Mouse (Mus musculus) ES-E14 (cell line): ENCODE measurements around the gene Ankrd45. TPM values are rescaled to one million over a fixed set of nuclear protein-coding genes. Genes with fewer than 3 reads are reported as not detected.

Experiments
- DNase-seq: peaks from one replicate; pipeline ENCODE4 v3.0.0-alpha.2; 2013; ENCODE audit warnings: low read depth, low spot score
- H3K27ac ChIP-seq: 2 replicates; pipeline ENCODE4 v1.5.1; 2012; ENCODE audit warnings: low read depth, mild to moderate bottlenecking, low read length, moderate library complexity, mixed read lengths; ENCODE audit not compliant: poor library complexity, insufficient read depth, severe bottlenecking
- H3K36me3 ChIP-seq: 2 replicates; pipeline ENCODE4 v1.6.1; 2012; ENCODE audit warnings: mild to moderate bottlenecking, low read length, moderate library complexity, mixed read lengths; ENCODE audit not compliant: control insufficient read depth, poor library complexity, insufficient read depth, severe bottlenecking
- H3K4me1 ChIP-seq, 2 experiments: fragments of 150-350 bp in 1 of 2; sonication (generic) in 1 of 2; 2 replicates each; pipeline ENCODE4 v1.6.1; 2012; ENCODE audit warnings: low read length in 2 of 2, mild to moderate bottlenecking in 1 of 2, mixed read lengths in 1 of 2; ENCODE audit not compliant: control insufficient read depth in 2 of 2, insufficient read depth in 2 of 2, poor library complexity in 1 of 2
- H3K4me3 ChIP-seq, 2 experiments: fragments of 150-350 bp in 1 of 2; sonication (generic) in 1 of 2; 2 replicates each; pipeline ENCODE4 v1.5.1; 2012; ENCODE audit warnings: low read length in 2 of 2, low read depth in 1 of 2, mild to moderate bottlenecking in 1 of 2, mixed read lengths in 1 of 2; ENCODE audit not compliant: insufficient read depth in 1 of 2, poor library complexity in 1 of 2, severe bottlenecking in 1 of 2
- H3K9ac ChIP-seq: 2 replicates; pipeline ENCODE4 v1.6.1; 2012; ENCODE audit warnings: low read depth, mild to moderate bottlenecking, low read length, mixed read lengths; ENCODE audit not compliant: poor library complexity, insufficient read depth, severe bottlenecking
- H3K9me3 ChIP-seq: fragments of 150-350 bp; sonication (generic); 2 replicates; pipeline ENCODE4 v1.6.1; 2012; ENCODE audit warnings: low read depth, mild to moderate bottlenecking, low read length; ENCODE audit not compliant: control insufficient read depth, insufficient read depth
- CHD2 ChIP-seq: IDR thresholded peaks from 2 replicates; pipeline ENCODE4 v1.6.1; 2014; ENCODE audit warnings: mild to moderate bottlenecking, low read depth, low read length, inconsistent platforms
- HCFC1 ChIP-seq: IDR thresholded peaks from 2 replicates; pipeline ENCODE4 v1.6.1; 2012; ENCODE audit warnings: low read length, inconsistent platforms, borderline replicate concordance; ENCODE audit not compliant: insufficient read depth
- MAFK ChIP-seq: IDR thresholded peaks from 2 replicates; pipeline ENCODE4 v1.6.1; 2014; ENCODE audit warnings: mild to moderate bottlenecking, low read depth, low read length, inconsistent platforms; ENCODE audit not compliant: insufficient read depth
- ZC3H11A ChIP-seq: IDR thresholded peaks from 2 replicates; pipeline ENCODE4 v1.6.1; 2012; ENCODE audit warnings: low read depth, mild to moderate bottlenecking, inconsistent platforms, low read length, borderline replicate concordance
- ZNF384 ChIP-seq: IDR thresholded peaks from 2 replicates; pipeline ENCODE4 v1.6.1; 2012; ENCODE audit warnings: low read depth, low read length, inconsistent platforms
- in situ Hi-C, 2 experiments: fragments of 600-800 bp; cut with MboI; formaldehyde crosslinking; loops; one replicate each; pipeline ENCODE4 v1.15.1; 2025; ENCODE audit warnings: low sequenced_read_pairs in 2 of 2, inconsistent platforms in 1 of 2; ENCODE audit not compliant: unreplicated experiment in 2 of 2
- total RNA-seq: library from RNA; depleted of rRNA; stranded (reverse); fragments of 300-350 nt; gene quantifications from 2 replicates; pipeline ENCODE4 v1.2.3, GENCODE M21; 2012; rRNA removed

Ankrd45 gene
- total RNA-seq: 4.2 and 4.3 TPM in 2 replicates

- Histone ChIP-seq H3K36me3 (0 out of 2 replicates have a peak, but pooled peaks cover 2% of the 10 kb centered on the region), H3K9ac (peak within 1 kb of the TSS; percentile 70), H3K27ac (peak within 1 kb of the TSS; percentile 34; the same call in 1 of the 2 replicates), H3K9me3 (peaks cover 5% of the 10 kb centered on the region; the same call in 1 of the 2 replicates), H3K4me3 (peak within 1 kb of the TSS; percentile 32 to 68), H3K4me1 (no peaks in the 10 kb centered on the region; a peak in 2 of 4 replicates)
- no peak for DNase-seq
- in situ Hi-C loops: no loop called here
- TF ChIP-seq ZNF384 (no peak), HCFC1 (no peak), CHD2 (no peak), ZC3H11A (no peak), MAFK (no peak)
These were observed at the start of gene Ankrd45 for GRCm38 (mm10) chr1:161142531-161143159. Gene Ankrd45, plus strand, starts transcription at chr1:161142691.

- no peak overlapping the region for H3K9ac ChIP-seq
- TF ChIP-seq ZNF384: no peak
- TF ChIP-seq HCFC1: no peak
- no peak for TF ChIP-seq ZC3H11A
- no peak for TF ChIP-seq MAFK
- TF ChIP-seq CHD2: no peak
- H3K27ac ChIP-seq: no peak overlapping the region
- H3K9me3 ChIP-seq: no peaks in the 10 kb centered on the region
- in situ Hi-C loops: no loop called here
- no peaks in the 10 kb centered on the region; the same call in 1 of the 2 replicates for H3K36me3 ChIP-seq
- no peaks in the 10 kb centered on the region for H3K4me1 ChIP-seq
- H3K4me3 ChIP-seq: no peak overlapping the region
- no peak for DNase-seq
These were observed 42.6 kb upstream of the Ankrd45 start for GRCm38 (mm10) chr1:161099721-161100405.

GRCm38 (mm10) chr1:161103842-161104241, 38.6 kb upstream of the Ankrd45 start:
- H3K27ac ChIP-seq: no peak overlapping the region
- H3K9me3 ChIP-seq: no peaks in the 10 kb centered on the region
- TF ChIP-seq ZNF384: no peak
- H3K9ac ChIP-seq: no peak overlapping the region
- no peaks in the 10 kb centered on the region; the same call in 1 of the 2 replicates for H3K36me3 ChIP-seq
- no peak overlapping the region for H3K4me3 ChIP-seq
- in situ Hi-C loops: no loop called here
- no peak for DNase-seq
- no peaks in the 10 kb centered on the region for H3K4me1 ChIP-seq

GRCm38 (mm10) chr1:161109216-161109615, 33.3 kb upstream of the Ankrd45 start:
- no peaks in the 10 kb centered on the region for H3K36me3 ChIP-seq
- TF ChIP-seq ZC3H11A (no peak), MAFK (no peak), HCFC1 (no peak), ZNF384 (no peak), CHD2 (no peak)
- no peak for DNase-seq

GRCm38 (mm10) chr1:161114591-161114990, 27.9 kb upstream of the Ankrd45 start:
- H3K9ac ChIP-seq: no peak overlapping the region
- no peaks in the 10 kb centered on the region for H3K36me3 ChIP-seq
- no peak for DNase-seq
- in situ Hi-C loops: no loop called here
- no peaks in the 10 kb centered on the region for H3K9me3 ChIP-seq
- TF ChIP-seq CHD2 (no peak), HCFC1 (no peak), MAFK (no peak), ZNF384 (no peak), ZC3H11A (no peak)
- H3K4me3 ChIP-seq: no peak overlapping the region
- no peaks in the 10 kb centered on the region for H3K4me1 ChIP-seq
- H3K27ac ChIP-seq: no peak overlapping the region

More at GRCm38 (mm10) chr1:161109216-161109615, 33.3 kb upstream of the Ankrd45 start:
- in situ Hi-C loops: no loop called here
- no peaks in the 10 kb centered on the region for H3K4me1 ChIP-seq
- H3K4me3 ChIP-seq: no peak overlapping the region
- H3K9ac ChIP-seq: no peak overlapping the region
- no peaks in the 10 kb centered on the region for H3K9me3 ChIP-seq
- H3K27ac ChIP-seq: no peak overlapping the region
